Mouse (Mus musculus) right cerebral cortex, postnatal 25 days (tissue): ENCODE data around the gene Cep112.
A peak's percentile ranks its signal among the peaks of the same experiment; 100 is the strongest.

Source experiments
- DNase-seq: peaks from one replicate; pipeline ENCODE4 v3.0.0; 2022

Cep112 gene

GRCm38 (mm10) chr11:108424889-108425591, at the start of gene Cep112:
TSS of gene Cep112 (plus strand) at chr11:108425192.
- peak; percentile 94 for DNase-seq

GRCm38 (mm10) chr11:108376815-108377214, 48.2 kb upstream of the Cep112 start:
- no peak for DNase-seq

- DNase-seq, result peak; percentile 79
Observed at GRCm38 (mm10) chr11:108377680-108378362, 47.2 kb upstream of the Cep112 start.

GRCm38 (mm10) chr11:108378363-108378751, 46.6 kb upstream of the Cep112 start:
- DNase-seq, result no peak

GRCm38 (mm10) chr11:108382664-108383063, 42.3 kb upstream of the Cep112 start:
- no peak for DNase-seq

GRCm38 (mm10) chr11:108384920-108385665, 39.9 kb upstream of the Cep112 start:
- no peak for DNase-seq

GRCm38 (mm10) chr11:108385666-108386024, 39.3 kb upstream of the Cep112 start:
- no peak for DNase-seq

GRCm38 (mm10) chr11:108395061-108395460, 29.9 kb upstream of the Cep112 start:
- no peak for DNase-seq

GRCm38 (mm10) chr11:108396076-108396829, 28.7 kb upstream of the Cep112 start:
- no peak for DNase-seq

- DNase-seq, result no peak
Observed at GRCm38 (mm10) chr11:108409876-108410644, 14.9 kb upstream of the Cep112 start.

- DNase-seq, result no peak
Observed at GRCm38 (mm10) chr11:108416360-108416759, 8.6 kb upstream of the Cep112 start.

GRCm38 (mm10) chr11:108418540-108418939, 6.5 kb upstream of the Cep112 start:
- no peak for DNase-seq

- DNase-seq, result no peak
Observed at GRCm38 (mm10) chr11:108419242-108419641, 5.8 kb upstream of the Cep112 start.

- no peak for DNase-seq
Observed at GRCm38 (mm10) chr11:108420751-108421150, 4.2 kb upstream of the Cep112 start.

GRCm38 (mm10) chr11:108423221-108423620, 1.8 kb upstream of the Cep112 start:
- DNase-seq, result no peak

- no peak for DNase-seq
Observed at GRCm38 (mm10) chr11:108424111-108424510, 881 bp upstream of the Cep112 start.

- no peak for DNase-seq
Observed at GRCm38 (mm10) chr11:108425592-108425921, 565 bp downstream of the Cep112 start.

GRCm38 (mm10) chr11:108426086-108426485, 1.1 kb downstream of the Cep112 start:
- DNase-seq, result no peak

- DNase-seq, result no peak
Observed at GRCm38 (mm10) chr11:108427191-108427590, 2.2 kb downstream of the Cep112 start.

- no peak for DNase-seq
Observed at GRCm38 (mm10) chr11:108429076-108429475, 4.1 kb downstream of the Cep112 start.

GRCm38 (mm10) chr11:108443893-108444563, 19.0 kb downstream of the Cep112 start:
- no peak for DNase-seq

- no peak for DNase-seq
Observed at GRCm38 (mm10) chr11:108447148-108447547, 22.2 kb downstream of the Cep112 start.
